Mouse (Mus musculus): ENCODE measurements around the gene Tfrc. TPM values are rescaled to one million over a fixed set of nuclear protein-coding genes. Genes with fewer than 3 reads are reported as not detected.

The Tfrc gene
- polyA plus RNA-seq, 1 experiment from 2014 or later, result 40.2 TPM

GRCm38 (mm10) chr16:32607562-32608343 is 967 bp upstream of the Tfrc start:
- Histone ChIP-seq H3K4me1 (ENCODE audit: control insufficient read depth, insufficient read depth, low read length) (peaks cover 10% of the 10 kb centered on the region; the same call in 1 of the 2 replicates), H3K27me3 (replicated peaks; ENCODE audit: control insufficient read depth, insufficient read depth, low read length) (no peaks in the 10 kb centered on the region), H3K27ac (replicated peaks; ENCODE audit: low read depth, low read length) (no peak overlapping the region), H3K36me3 (ENCODE audit: control insufficient read depth, insufficient read depth, low read length) (no peaks in the 10 kb centered on the region), H3K4me3 (ENCODE audit: low read depth, low read length) (peak overlapping the region; percentile 83; the same call in 1 of the 2 replicates), H3K4me2 (ENCODE audit: low read depth, low read length) (peak overlapping the region; percentile 93), H3K9ac (ENCODE audit: low read depth, low read length) (no peak overlapping the region), H3K9me3 (ENCODE audit: control insufficient read depth, low read length) (no peaks in the 10 kb centered on the region)
- WGBS, result 58% methylated on average over 7 of the region's 7 CpGs
- no peak for DNase-seq (ENCODE audit: low spot score)
- no peak for ATAC-seq (ENCODE audit: low read depth)

GRCm38 (mm10) chr16:32608344-32608711 is 392 bp upstream of the Tfrc start:
- Histone ChIP-seq H3K9me3 (ENCODE audit: control insufficient read depth, low read length) (no peaks in the 10 kb centered on the region), H3K4me1 (ENCODE audit: control insufficient read depth, insufficient read depth, low read length) (peaks cover 10% of the 10 kb centered on the region; the same call in 1 of the 2 replicates), H3K27me3 (replicated peaks; ENCODE audit: control insufficient read depth, insufficient read depth, low read length) (no peaks in the 10 kb centered on the region), H3K4me3 (ENCODE audit: low read depth, low read length) (peak overlapping the region; percentile 83), H3K27ac (replicated peaks; ENCODE audit: low read depth, low read length) (peak overlapping the region; percentile 91; the same call in 1 of the 2 replicates), H3K9ac (ENCODE audit: low read depth, low read length) (peak overlapping the region; percentile 84; the same call in 1 of the 2 replicates), H3K36me3 (ENCODE audit: control insufficient read depth, insufficient read depth, low read length) (no peaks in the 10 kb centered on the region), H3K4me2 (ENCODE audit: low read depth, low read length) (peak overlapping the region; percentile 93)
- WGBS, result 10% methylated on average over 8 of the region's 8 CpGs
- no peak for DNase-seq (ENCODE audit: low spot score)
- ATAC-seq (ENCODE audit: low read depth), result no peak

- Histone ChIP-seq H3K9me3 (ENCODE audit: control insufficient read depth, low read length) (no peaks in the 10 kb centered on the region), H3K4me2 (ENCODE audit: low read depth, low read length) (peak overlapping the region; percentile 93), H3K9ac (ENCODE audit: low read depth, low read length) (peak overlapping the region; percentile 84), H3K36me3 (ENCODE audit: control insufficient read depth, insufficient read depth, low read length) (peaks cover 4% of the 10 kb centered on the region; the same call in 1 of the 2 replicates), H3K4me1 (ENCODE audit: control insufficient read depth, insufficient read depth, low read length) (peaks cover 10% of the 10 kb centered on the region; the same call in 1 of the 2 replicates), H3K27me3 (replicated peaks; ENCODE audit: control insufficient read depth, insufficient read depth, low read length) (no peaks in the 10 kb centered on the region), H3K27ac (replicated peaks; ENCODE audit: low read depth, low read length) (peak overlapping the region; percentile 91), H3K4me3 (ENCODE audit: low read depth, low read length) (peak overlapping the region; percentile 83)
- ATAC-seq (ENCODE audit: low read depth), result 0 out of 2 replicates have a peak, but pooled peaks have one; percentile 2
- 0% methylated on average over 14 of the region's 14 CpGs for WGBS
- DNase-seq (ENCODE audit: low spot score), result peak; percentile 57
Observed at GRCm38 (mm10) chr16:32609401-32609779, 670 bp downstream of the Tfrc start.

GRCm38 (mm10) chr16:32610460-32611255 is 1.9 kb downstream of the Tfrc start:
- peaks cover 15% of the 10 kb centered on the region for H3K36me3 ChIP-seq (ENCODE audit: control insufficient read depth, insufficient read depth, low read length)
- H3K4me3 ChIP-seq (ENCODE audit: low read depth, low read length), result peak overlapping the region; percentile 83; the same call in 1 of the 2 replicates
- 87% methylated on average over 5 of the region's 5 CpGs for WGBS
- no peaks in the 10 kb centered on the region for H3K27me3 ChIP-seq (replicated peaks; ENCODE audit: control insufficient read depth, insufficient read depth, low read length)
- peak overlapping the region; percentile 93; the same call in 1 of the 2 replicates for H3K4me2 ChIP-seq (ENCODE audit: low read depth, low read length)
- H3K9me3 ChIP-seq (ENCODE audit: control insufficient read depth, low read length), result no peaks in the 10 kb centered on the region
- no peak for ATAC-seq (ENCODE audit: low read depth)
- peaks cover 10% of the 10 kb centered on the region; the same call in 1 of the 2 replicates for H3K4me1 ChIP-seq (ENCODE audit: control insufficient read depth, insufficient read depth, low read length)
- no peak overlapping the region; the same call in 1 of the 2 replicates for H3K9ac ChIP-seq (ENCODE audit: low read depth, low read length)
- H3K27ac ChIP-seq (replicated peaks; ENCODE audit: low read depth, low read length), result no peak overlapping the region
- DNase-seq (ENCODE audit: low spot score), result no peak

GRCm38 (mm10) chr16:32612052-32612451 is 3.3 kb downstream of the Tfrc start:
- H3K4me3 ChIP-seq (ENCODE audit: low read depth, low read length), result no peak overlapping the region
- DNase-seq (ENCODE audit: low spot score), result no peak
- no peak overlapping the region for H3K4me2 ChIP-seq (ENCODE audit: low read depth, low read length)
- 89% methylated on average over 1 of the region's 1 CpGs for WGBS
- ATAC-seq (ENCODE audit: low read depth), result no peak
- no peaks in the 10 kb centered on the region for H3K27me3 ChIP-seq (replicated peaks; ENCODE audit: control insufficient read depth, insufficient read depth, low read length)
- H3K4me1 ChIP-seq (ENCODE audit: control insufficient read depth, insufficient read depth, low read length), result peaks cover 10% of the 10 kb centered on the region; the same call in 1 of the 2 replicates
- no peak overlapping the region for H3K27ac ChIP-seq (replicated peaks; ENCODE audit: low read depth, low read length)
- H3K9ac ChIP-seq (ENCODE audit: low read depth, low read length), result no peak overlapping the region
- peaks cover 27% of the 10 kb centered on the region for H3K36me3 ChIP-seq (ENCODE audit: control insufficient read depth, insufficient read depth, low read length)
- H3K9me3 ChIP-seq (ENCODE audit: control insufficient read depth, low read length), result no peaks in the 10 kb centered on the region

- Histone ChIP-seq H3K4me3 (ENCODE audit: low read depth, low read length) (no peak overlapping the region), H3K4me1 (ENCODE audit: control insufficient read depth, insufficient read depth, low read length) (peaks cover 8% of the 10 kb centered on the region; the same call in 1 of the 2 replicates), H3K4me2 (ENCODE audit: low read depth, low read length) (no peak overlapping the region), H3K27me3 (replicated peaks; ENCODE audit: control insufficient read depth, insufficient read depth, low read length) (no peaks in the 10 kb centered on the region), H3K27ac (replicated peaks; ENCODE audit: low read depth, low read length) (no peak overlapping the region), H3K9me3 (ENCODE audit: control insufficient read depth, low read length) (no peaks in the 10 kb centered on the region), H3K36me3 (ENCODE audit: control insufficient read depth, insufficient read depth, low read length) (peaks cover 35% of the 10 kb centered on the region), H3K9ac (ENCODE audit: low read depth, low read length) (no peak overlapping the region)
- 74% methylated on average over 3 of the region's 3 CpGs for WGBS
- DNase-seq (ENCODE audit: low spot score), result no peak
- no peak for ATAC-seq (ENCODE audit: low read depth)
Observed at GRCm38 (mm10) chr16:32613269-32613834, 4.6 kb downstream of the Tfrc start.

GRCm38 (mm10) chr16:32614047-32614446 is 5.3 kb downstream of the Tfrc start:
- H3K27ac ChIP-seq (replicated peaks; ENCODE audit: low read depth, low read length), result no peak overlapping the region
- no peaks in the 10 kb centered on the region for H3K9me3 ChIP-seq (ENCODE audit: control insufficient read depth, low read length)
- ATAC-seq (ENCODE audit: low read depth) (no peak), DNase-seq (ENCODE audit: low spot score) (no peak)
- peaks cover 41% of the 10 kb centered on the region for H3K36me3 ChIP-seq (ENCODE audit: control insufficient read depth, insufficient read depth, low read length)
- H3K4me2 ChIP-seq (ENCODE audit: low read depth, low read length), result no peak overlapping the region
- peaks cover 7% of the 10 kb centered on the region; the same call in 1 of the 2 replicates for H3K4me1 ChIP-seq (ENCODE audit: control insufficient read depth, insufficient read depth, low read length)
- H3K27me3 ChIP-seq (replicated peaks; ENCODE audit: control insufficient read depth, insufficient read depth, low read length), result no peaks in the 10 kb centered on the region
- WGBS, result 67% methylated on average over 4 of the region's 4 CpGs
- H3K4me3 ChIP-seq (ENCODE audit: low read depth, low read length), result no peak overlapping the region
- H3K9ac ChIP-seq (ENCODE audit: low read depth, low read length), result no peak overlapping the region

GRCm38 (mm10) chr16:32618946-32619345 is 10.2 kb downstream of the Tfrc start:
- Histone ChIP-seq H3K27me3 (replicated peaks; ENCODE audit: control insufficient read depth, insufficient read depth, low read length) (no peaks in the 10 kb centered on the region), H3K27ac (replicated peaks; ENCODE audit: low read depth, low read length) (no peak overlapping the region), H3K36me3 (ENCODE audit: control insufficient read depth, insufficient read depth, low read length) (peaks cover 83% of the 10 kb centered on the region), H3K9me3 (ENCODE audit: control insufficient read depth, low read length) (no peaks in the 10 kb centered on the region), H3K4me3 (ENCODE audit: low read depth, low read length) (no peak overlapping the region), H3K4me2 (ENCODE audit: low read depth, low read length) (no peak overlapping the region), H3K4me1 (ENCODE audit: control insufficient read depth, insufficient read depth, low read length) (no peaks in the 10 kb centered on the region), H3K9ac (ENCODE audit: low read depth, low read length) (no peak overlapping the region)
- ATAC-seq (ENCODE audit: low read depth), result no peak
- 93% methylated on average over 1 of the region's 1 CpGs for WGBS
- DNase-seq (ENCODE audit: low spot score), result no peak

Data from embryonic facial prominence, embryonic 14.5 days (tissue).